Mouse (Mus musculus) stomach, postnatal 0 days (tissue): Measurements from ENCODE around the gene A630073D07Rik. TPM values are rescaled to one million over a fixed set of nuclear protein-coding genes. Genes with fewer than 3 reads are reported as not detected.
"Not testable (repeated sequence)": the region's sequence is repeated elsewhere in the genome, so short reads cannot be mapped to it uniquely, and the experiment has no call there.

Experiments
- ATAC-seq: fragments of 200-750 bp; cut with Nextera tagmentation; 2 replicates; pipeline ENCODE4 v1.8.0; 2017; ENCODE audit not compliant: low FRiP score, low TSS enrichment
- DNase-seq: peaks from one replicate; pipeline ENCODE4 v3.0.0-alpha.2; 2016; ENCODE audit warnings: low spot score
- H3K27ac ChIP-seq: fragments of 300-500 bp; sonication (generic); replicated peaks from 2 replicates; pipeline ENCODE4 v1.5.1; 2014; ENCODE audit warnings: mild to moderate bottlenecking, control low read depth
- H3K27me3 ChIP-seq: fragments of 300-500 bp; sonication (generic); 2 replicates; pipeline ENCODE4 v1.6.1; 2014; ENCODE audit warnings: low read length; ENCODE audit not compliant: control insufficient read depth, insufficient read depth
- H3K36me3 ChIP-seq: fragments of 300-500 bp; sonication (generic); 2 replicates; pipeline ENCODE4 v1.6.1; 2014; ENCODE audit warnings: low read length, mixed read lengths; ENCODE audit not compliant: control insufficient read depth, insufficient read depth
- H3K4me1 ChIP-seq: fragments of 300-500 bp; sonication (generic); replicated peaks from 2 replicates; pipeline ENCODE4 v1.6.1; 2014; ENCODE audit warnings: antibody characterized with exemption; ENCODE audit not compliant: control insufficient read depth, insufficient read depth
- H3K4me2 ChIP-seq: fragments of 300-500 bp; sonication (generic); replicated peaks from 2 replicates; pipeline ENCODE4 v1.6.1; 2014; ENCODE audit warnings: low read depth, mild to moderate bottlenecking, control low read depth, moderate library complexity
- H3K4me3 ChIP-seq: fragments of 300-500 bp; sonication (generic); 2 replicates; pipeline ENCODE4 v1.5.1; 2014; ENCODE audit warnings: low read depth, low read length, control low read depth
- H3K9ac ChIP-seq: fragments of 300-500 bp; sonication (generic); 2 replicates; pipeline ENCODE4 v1.6.1; 2014; ENCODE audit warnings: mild to moderate bottlenecking, low read length, control low read depth, mixed read lengths
- H3K9me3 ChIP-seq: fragments of 300-500 bp; sonication (generic); 2 replicates; pipeline ENCODE4 v1.6.1; 2016; ENCODE audit warnings: low read length; ENCODE audit not compliant: control insufficient read depth
- CTCF ChIP-seq: IDR thresholded peaks from 2 replicates; pipeline ENCODE4 v1.5.1; 2016; ENCODE audit warnings: antibody characterized with exemption, low read depth, mild to moderate bottlenecking, moderate library complexity
- EP300 ChIP-seq: optimal IDR thresholded peaks from 2 replicates; pipeline ENCODE3; 2016; ENCODE audit warnings: antibody characterized with exemption
- WGBS: fragments of 180-500 bp; shearing (Covaris S2); extraction: QIAGEN DNeasy Blood & Tissue Kit; methylation state at CpG from one replicate; pipeline ENCODE4 v1.1.7; 2014; 5-methylcytosine and 5-hydroxymethylcytosine counted together
- polyA plus RNA-seq: library from polyadenylated mRNA; unstranded; fragments of >200 nt; fragmentation: Nextera tagmentation; extraction: Ambion mirVana; gene quantifications from 2 replicates; pipeline ENCODE4 v1.2.1, GENCODE M21; 2015

The A630073D07Rik gene
- not detected in 2 replicates for polyA plus RNA-seq

DNA sequence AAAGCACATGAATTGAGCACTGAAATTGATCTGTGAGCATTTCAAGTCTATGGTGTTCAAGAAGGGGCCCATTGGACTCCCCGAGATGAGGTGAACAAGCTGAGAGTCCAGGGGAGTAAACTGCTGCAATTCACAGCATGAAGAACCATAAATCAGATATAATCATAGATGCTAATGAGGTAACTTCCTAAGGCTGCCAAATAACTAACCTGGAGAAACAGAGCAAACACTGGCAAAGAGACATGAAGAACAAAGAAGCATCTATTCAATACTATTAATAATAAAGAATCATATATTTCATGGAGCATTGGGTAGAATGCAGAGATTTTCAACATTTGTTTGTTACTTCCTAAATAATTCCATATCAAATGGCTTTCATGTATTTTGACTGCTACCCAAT is at the start of gene A630073D07Rik:
A630073D07Rik (minus strand) TSS at position 101 of the 400 bp plus-strand sequence.
- TF ChIP-seq CTCF, result no peak
- TF ChIP-seq EP300, result no peak
- ATAC-seq (no peak), DNase-seq (no peak)
- no peaks in the 10 kb centered on the region for H3K36me3 ChIP-seq
- no peak within 1 kb of the TSS for H3K9ac ChIP-seq
- H3K27me3 ChIP-seq, result no peaks in the 10 kb centered on the region
- no peak within 1 kb of the TSS for H3K4me2 ChIP-seq
- H3K4me3 ChIP-seq, result no peak within 1 kb of the TSS
- H3K4me1 ChIP-seq, result no peaks in the 10 kb centered on the region
- WGBS, result 84% methylated on average over 1 of the region's 1 CpGs
- H3K9me3 ChIP-seq, result no peaks in the 10 kb centered on the region
- H3K27ac ChIP-seq, result no peak within 1 kb of the TSS

- no peak for ATAC-seq
- H3K27ac ChIP-seq, result no peak within 1 kb of the TSS
Observed at GRCm38 (mm10) chr6:132700907-132701306, 49.6 kb upstream of the A630073D07Rik start, which contains the start of gene Tas2r121. Tas2r121 (minus strand) TSS chr6:132701007.

GRCm38 (mm10) chr6:132691596-132691995 is 40.3 kb upstream of the A630073D07Rik start:
- not testable (repeated sequence) for H3K9me3 ChIP-seq, H3K9ac ChIP-seq, H3K4me1 ChIP-seq, H3K4me3 ChIP-seq, H3K27me3 ChIP-seq, DNase-seq, H3K4me2 ChIP-seq, H3K36me3 ChIP-seq, H3K27ac ChIP-seq, ATAC-seq
- 79% methylated on average over 7 of the region's 7 CpGs for WGBS

More at GRCm38 (mm10) chr6:132700907-132701306, 49.6 kb upstream of the A630073D07Rik start, which contains the start of gene Tas2r121:
- no peak for DNase-seq
- Histone ChIP-seq H3K9ac (no peak within 1 kb of the TSS), H3K27me3 (no peaks in the 10 kb centered on the region), H3K4me3 (no peak within 1 kb of the TSS), H3K4me2 (no peak within 1 kb of the TSS), H3K9me3 (no peaks in the 10 kb centered on the region), H3K36me3 (no peaks in the 10 kb centered on the region), H3K4me1 (no peaks in the 10 kb centered on the region)
- WGBS, result 74% methylated on average over 1 of the region's 1 CpGs
- TF ChIP-seq EP300, result no peak
- TF ChIP-seq CTCF, result no peak

DNA sequence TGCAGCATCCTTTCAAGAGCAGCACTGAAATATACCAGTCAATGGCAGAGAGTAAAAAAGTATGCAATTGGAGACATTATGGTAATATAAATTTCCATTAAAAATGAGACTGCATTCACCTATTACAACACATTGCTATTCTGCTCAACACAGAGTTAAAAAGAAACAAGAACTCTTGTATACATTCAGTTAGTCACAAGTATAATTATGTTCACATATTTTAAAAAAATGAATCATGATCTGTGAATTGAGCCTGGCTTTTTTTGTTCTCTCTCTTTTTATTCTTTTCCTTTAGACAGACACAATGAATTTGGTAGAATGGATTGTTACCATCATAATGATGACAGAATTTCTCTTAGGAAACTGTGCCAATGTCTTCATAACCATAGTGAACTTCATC is 5.3 kb upstream of the A630073D07Rik start, which contains the start of gene Tas2r120:
Tas2r120 (plus strand) TSS at position 301 of the 400 bp plus-strand sequence.
- no peak within 1 kb of the TSS for H3K27ac ChIP-seq
- H3K4me1 ChIP-seq, result no peaks in the 10 kb centered on the region
- H3K9ac ChIP-seq, result no peak within 1 kb of the TSS
- ATAC-seq, result no peak
- H3K36me3 ChIP-seq, result no peaks in the 10 kb centered on the region
- DNase-seq, result no peak
- H3K4me2 ChIP-seq, result no peak within 1 kb of the TSS
- TF ChIP-seq EP300 (no peak), CTCF (no peak)
- no peaks in the 10 kb centered on the region for H3K9me3 ChIP-seq
- H3K4me3 ChIP-seq, result no peak within 1 kb of the TSS
- no peaks in the 10 kb centered on the region for H3K27me3 ChIP-seq

DNA sequence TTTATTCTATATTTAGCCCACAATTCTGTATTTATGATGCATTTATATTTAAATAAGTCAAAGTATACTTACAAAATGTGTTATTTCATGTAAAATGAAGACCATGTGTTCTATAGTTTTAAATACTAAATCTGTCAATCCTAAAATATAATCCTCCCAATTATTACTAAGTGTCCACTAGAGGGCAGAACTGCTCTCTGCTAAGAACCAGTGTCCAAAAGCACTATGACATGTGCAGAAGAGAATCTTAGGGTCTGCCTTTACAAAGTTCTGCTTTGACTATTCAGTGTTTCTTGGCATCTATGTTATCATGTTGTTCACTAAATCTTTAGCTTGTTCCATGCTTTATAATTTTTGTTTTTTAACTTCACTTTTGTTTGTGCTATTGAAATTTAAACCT is 1.9 kb downstream of the A630073D07Rik start:
- H3K4me2 ChIP-seq, result no peak overlapping the region
- no peak for DNase-seq
- no peak overlapping the region for H3K4me3 ChIP-seq

DNA sequence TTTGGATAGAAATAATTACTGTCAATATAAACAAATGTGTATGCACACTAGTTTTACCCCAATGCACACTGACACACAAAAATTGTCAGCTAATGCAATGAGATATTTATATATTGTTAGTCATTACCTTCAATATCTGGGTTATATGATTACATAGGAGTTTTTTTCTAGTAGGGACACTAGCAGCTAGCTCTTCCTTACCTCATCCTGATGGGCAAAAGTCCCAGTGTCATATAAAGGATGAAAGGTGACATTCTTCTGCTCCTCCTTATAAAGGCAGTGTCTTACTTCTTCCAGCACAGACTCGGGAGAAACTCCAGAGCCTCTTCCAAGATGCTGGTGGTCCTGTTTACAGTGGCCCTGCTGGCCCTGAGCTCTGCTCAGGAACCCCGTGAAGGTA is 55.7 kb downstream of the A630073D07Rik start, which contains the start of gene Prp2:
Prp2 (plus strand) TSS at position 301 of the 400 bp plus-strand sequence.
- not testable (repeated sequence) for H3K4me2 ChIP-seq, H3K27ac ChIP-seq, H3K9ac ChIP-seq, H3K27me3 ChIP-seq, H3K9me3 ChIP-seq, ATAC-seq, H3K4me1 ChIP-seq, H3K4me3 ChIP-seq, DNase-seq, H3K36me3 ChIP-seq
- 65% methylated on average over 2 of the region's 2 CpGs for WGBS

More for the DNA sequence above, 1.9 kb downstream of the A630073D07Rik start:
- Histone ChIP-seq H3K9me3 (no peaks in the 10 kb centered on the region), H3K4me1 (no peaks in the 10 kb centered on the region), H3K27ac (no peak overlapping the region), H3K9ac (no peak overlapping the region), H3K27me3 (no peaks in the 10 kb centered on the region), H3K36me3 (no peaks in the 10 kb centered on the region)
- no peak for ATAC-seq
- TF ChIP-seq CTCF (peak; percentile 73), EP300 (no peak)

Other genes starting within 250 kb of the A630073D07Rik start
- 0.11 TPM in 1 of 2 replicates, not detected in the other for gene Prh1, start 81.7 kb downstream of the A630073D07Rik start, polyA plus RNA-seq
- gene Prp2, start 55.6 kb downstream of the A630073D07Rik start, polyA plus RNA-seq, result not detected in 2 replicates
- gene Tas2r120, start 5.4 kb upstream of the A630073D07Rik start, polyA plus RNA-seq, result not detected in 2 replicates
- gene Tas2r121, start 49.5 kb upstream of the A630073D07Rik start, polyA plus RNA-seq, result not detected in 2 replicates
- not detected in 2 replicates for gene Tas2r122, start 60.4 kb upstream of the A630073D07Rik start, polyA plus RNA-seq
- not detected in 2 replicates for gene Tas2r115, start 86.5 kb upstream of the A630073D07Rik start, polyA plus RNA-seq
- not detected in 2 replicates for gene Tas2r124, start 103.2 kb upstream of the A630073D07Rik start, polyA plus RNA-seq
- gene Tas2r102, start 110.6 kb upstream of the A630073D07Rik start, polyA plus RNA-seq, result not detected in 2 replicates
- gene Tas2r136, start 126.6 kb upstream of the A630073D07Rik start, polyA plus RNA-seq, result not detected in 2 replicates
- not detected in 2 replicates for gene Tas2r117, start 151.3 kb upstream of the A630073D07Rik start, polyA plus RNA-seq
- gene Tas2r123, start 195.6 kb upstream of the A630073D07Rik start, polyA plus RNA-seq, result not detected in 2 replicates
- not detected in 2 replicates for gene Tas2r116, start 203.9 kb upstream of the A630073D07Rik start, polyA plus RNA-seq
- not detected in 2 replicates for gene Tas2r110, start 216.5 kb upstream of the A630073D07Rik start, polyA plus RNA-seq
- not detected in 2 replicates for gene Tas2r113, start 241.5 kb upstream of the A630073D07Rik start, polyA plus RNA-seq